ENCODE assay signal across 8 mouse cellular contexts in the genomic region with DNA sequence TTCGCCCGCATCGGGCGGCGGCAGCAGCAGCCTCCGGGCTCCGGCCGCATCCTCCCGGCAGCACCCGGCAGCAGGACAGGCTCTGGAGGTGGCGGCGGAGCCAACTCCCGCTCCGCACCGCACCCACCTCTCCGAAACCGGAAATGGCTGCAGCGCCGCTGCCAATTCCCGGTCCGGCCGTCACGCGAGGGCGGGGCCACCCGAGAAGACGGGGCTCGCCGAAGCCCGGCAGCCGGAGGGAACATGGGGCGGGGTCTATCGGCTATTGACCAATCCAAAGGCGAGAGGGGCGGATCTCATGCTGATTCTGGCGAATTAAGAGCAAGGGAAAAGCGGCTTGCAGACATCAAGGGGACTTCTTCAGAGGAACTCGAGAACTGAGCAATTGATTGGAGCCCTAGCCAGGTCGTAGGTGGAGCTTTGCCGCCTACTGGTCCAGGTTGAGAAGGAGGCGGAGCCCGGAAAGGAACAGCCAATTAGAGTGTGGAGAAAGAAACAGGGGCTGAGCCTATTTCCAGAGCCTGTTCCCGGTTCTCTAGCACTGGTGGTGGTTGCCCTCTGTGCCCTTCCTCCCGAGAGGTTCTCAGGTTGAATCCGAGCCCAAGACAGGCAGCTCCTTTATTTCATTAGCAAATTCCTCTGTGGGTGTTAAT. TPM values are rescaled to one million over a fixed set of nuclear protein-coding genes. Genes with fewer than 3 reads are reported as not detected.
DNase-seq lines count a peak whose midpoint lies in the region; ATAC-seq and TF ChIP-seq lines count a peak whose summit lies in the region.

A gene (minus strand): TSS at position 234 of the 653 bp plus-strand sequence.

- H3K9ac ChIP-seq in heart, embryonic 15.5 days = peak within 1 kb of the TSS; percentile 94
- H3K9ac ChIP-seq in liver, embryonic 14.5 days (replicated peaks) = peak within 1 kb of the TSS; percentile 81
- peak within 1 kb of the TSS; percentile 81 for H3K9ac ChIP-seq in neural tube, embryonic 11.5 days (ENCODE audit: low read length)
- peak within 1 kb of the TSS; percentile 98 for H3K9ac ChIP-seq in stomach, postnatal 0 days (ENCODE audit: low read length)

- peak within 1 kb of the TSS; percentile 88 for H3K27ac ChIP-seq in forebrain, embryonic 10.5 days
- H3K27ac ChIP-seq in heart, embryonic 15.5 days = peak within 1 kb of the TSS; percentile 88
- H3K27ac ChIP-seq in liver, embryonic 14.5 days = peak within 1 kb of the TSS; percentile 5; the same call in 1 of the 2 replicates
- 0 out of 2 replicates have a peak within 1 kb of the TSS, but pooled peaks have one; percentile 36 for H3K27ac ChIP-seq in neural tube, embryonic 11.5 days (ENCODE audit: low read depth, low read length)
- peak within 1 kb of the TSS; percentile 98 for H3K27ac ChIP-seq in stomach, postnatal 0 days (replicated peaks)

- no peaks in the 10 kb centered on the region for H3K36me3 ChIP-seq in forebrain, embryonic 10.5 days (replicated peaks)
- H3K36me3 ChIP-seq in heart, embryonic 15.5 days = no peaks in the 10 kb centered on the region
- H3K36me3 ChIP-seq in liver, embryonic 14.5 days (replicated peaks; ENCODE audit: control insufficient read depth, insufficient read depth, low read depth) = no peaks in the 10 kb centered on the region
- no peaks in the 10 kb centered on the region for H3K36me3 ChIP-seq in neural tube, embryonic 11.5 days (ENCODE audit: control insufficient read depth, insufficient read depth, low read length)
- no peaks in the 10 kb centered on the region for H3K36me3 ChIP-seq in stomach, postnatal 0 days (ENCODE audit: control insufficient read depth, insufficient read depth, low read length)

- peak; percentile 97 to 99 for DNase-seq in CD8-positive naive resting alpha-beta T cell, adult 2 months (ENCODE audit: low read depth in 2 of 2, low spot score in 2 of 2)
- peak; percentile 98 for DNase-seq in c-Kit-positive CD71-negative TER-119-negative erythroid progenitor cells, embryonic 14.5 days (ENCODE audit: low read depth)
- DNase-seq in forebrain, embryonic 10.5 days (ENCODE audit: extremely low spot score, low spot score) = peak; percentile 99
- DNase-seq in kidney, postnatal 25 days = peak; percentile 99 to 100
- DNase-seq in liver, embryonic 14.5 days (ENCODE audit: low read depth in 3 of 3, low spot score in 3 of 3) = peak; percentile 99
- peak; percentile 99 for DNase-seq in neural tube, embryonic 11.5 days (ENCODE audit: low spot score)
- DNase-seq in stomach, postnatal 0 days (ENCODE audit: low spot score) = peak; percentile 100

- peaks cover 23% of the 10 kb centered on the region for H3K4me1 ChIP-seq in forebrain, embryonic 10.5 days
- H3K4me1 ChIP-seq in heart, embryonic 15.5 days (replicated peaks) = peaks cover 14% of the 10 kb centered on the region
- H3K4me1 ChIP-seq in liver, embryonic 14.5 days (replicated peaks; ENCODE audit: control insufficient read depth in 2 of 2, insufficient read depth in 2 of 2, low read length in 1 of 2) = peaks cover 3 to 8% of the 10 kb centered on the region in 2 experiments; a peak in 3 of 4 replicates
- peaks cover 7% of the 10 kb centered on the region for H3K4me1 ChIP-seq in neural tube, embryonic 11.5 days (ENCODE audit: control insufficient read depth, insufficient read depth, low read length)
- no peaks in the 10 kb centered on the region; the same call in 1 of the 2 replicates for H3K4me1 ChIP-seq in stomach, postnatal 0 days (replicated peaks; ENCODE audit: control insufficient read depth, insufficient read depth)

- no peaks in the 10 kb centered on the region for H3K27me3 ChIP-seq in forebrain, embryonic 10.5 days (ENCODE audit: poor library complexity, severe bottlenecking)
- H3K27me3 ChIP-seq in heart, embryonic 15.5 days = no peaks in the 10 kb centered on the region
- no peaks in the 10 kb centered on the region for H3K27me3 ChIP-seq in liver, embryonic 14.5 days (ENCODE audit: control insufficient read depth, insufficient read depth, low read length)
- H3K27me3 ChIP-seq in neural tube, embryonic 11.5 days (ENCODE audit: control insufficient read depth, insufficient read depth, low read length) = no peaks in the 10 kb centered on the region
- H3K27me3 ChIP-seq in stomach, postnatal 0 days (ENCODE audit: control insufficient read depth, insufficient read depth, low read length) = no peaks in the 10 kb centered on the region

- peak; percentile 25; the same call in 1 of the 2 replicates for TF ChIP-seq CTCF in liver, embryonic 14.5 days (IDR thresholded peaks at IDR 0.05; ENCODE audit: low read depth)
- TF ChIP-seq CTCF in stomach, postnatal 0 days (IDR thresholded peaks at IDR 0.05; ENCODE audit: low read depth) = peak; percentile 48

- peak within 1 kb of the TSS; percentile 98 for H3K4me2 ChIP-seq in heart, embryonic 15.5 days
- peak within 1 kb of the TSS; percentile 84 for H3K4me2 ChIP-seq in liver, embryonic 14.5 days (ENCODE audit: low read depth)
- H3K4me2 ChIP-seq in neural tube, embryonic 11.5 days (ENCODE audit: low read depth) = peak within 1 kb of the TSS; percentile 99
- H3K4me2 ChIP-seq in stomach, postnatal 0 days (replicated peaks; ENCODE audit: low read depth) = peak within 1 kb of the TSS; percentile 94

- ATAC-seq in heart, embryonic 15.5 days (replicated peaks; ENCODE audit: insufficient number of reproducible peaks, insufficient read depth, low FRiP score, low read depth) = peak; percentile 97
- peak; percentile 97 for ATAC-seq in liver, embryonic 14.5 days (ENCODE audit: insufficient read depth)
- ATAC-seq in neural tube, embryonic 11.5 days (ENCODE audit: insufficient read depth, low FRiP score, low TSS enrichment) = peak; percentile 99
- peak; percentile 99 for ATAC-seq in stomach, postnatal 0 days (ENCODE audit: low FRiP score, low TSS enrichment)

- H3K4me3 ChIP-seq in forebrain, embryonic 10.5 days = peak within 1 kb of the TSS; percentile 98
- peak within 1 kb of the TSS; percentile 87 for H3K4me3 ChIP-seq in heart, embryonic 15.5 days
- peak within 1 kb of the TSS; percentile 84 to 89 for H3K4me3 ChIP-seq in liver, embryonic 14.5 days (ENCODE audit: insufficient read depth in 1 of 2, low read depth in 2 of 2, low read length in 2 of 2)
- peak within 1 kb of the TSS; percentile 97 for H3K4me3 ChIP-seq in neural tube, embryonic 11.5 days (ENCODE audit: low read depth, low read length)
- H3K4me3 ChIP-seq in stomach, postnatal 0 days (ENCODE audit: low read depth, low read length) = peak within 1 kb of the TSS; percentile 99

- no peaks in the 10 kb centered on the region for H3K9me3 ChIP-seq in forebrain, embryonic 10.5 days
- H3K9me3 ChIP-seq in heart, embryonic 15.5 days (replicated peaks) = no peaks in the 10 kb centered on the region
- no peaks in the 10 kb centered on the region for H3K9me3 ChIP-seq in liver, embryonic 14.5 days (ENCODE audit: control insufficient read depth, low read length)
- no peaks in the 10 kb centered on the region for H3K9me3 ChIP-seq in neural tube, embryonic 11.5 days (ENCODE audit: control insufficient read depth, low read length)
- H3K9me3 ChIP-seq in stomach, postnatal 0 days (ENCODE audit: control insufficient read depth, low read length) = no peaks in the 10 kb centered on the region

- no peak for TF ChIP-seq EP300 in liver, embryonic 14.5 days (IDR thresholded peaks at IDR 0.05; ENCODE audit: low read depth)
- TF ChIP-seq EP300 in stomach, postnatal 0 days (optimal IDR thresholded peaks at IDR 0.05) = no peak

- under 1% methylated on average over 45 of the region's 45 CpGs for WGBS in forebrain, embryonic 10.5 days
- WGBS in heart, embryonic 15.5 days = under 1% methylated on average over 45 of the region's 45 CpGs
- WGBS in liver, embryonic 14.5 days (ENCODE audit: insufficient replicate concordance) = under 1% methylated on average over 45 of the region's 45 CpGs
- WGBS in neural tube, embryonic 11.5 days = under 1% methylated on average over 39 of the region's 45 CpGs
- WGBS in stomach, postnatal 0 days = under 1% methylated on average over 45 of the region's 45 CpGs

RNA-seq across cellular contexts. Expression of the gene that starts here (rescaled TPM):
- polyA plus RNA-seq in forebrain, embryonic 10.5 days (2016; fragmentation: Nextera tagmentation; extraction: Ambion mirVana) = 51.4 and 56.1 TPM in 2 replicates
- 62.8 and 66.7 TPM in 2 replicates for polyA plus RNA-seq in heart, embryonic 15.5 days (2015; fragmentation: Nextera tagmentation; extraction: Ambion mirVana)
- 4.6 and 8.0 TPM in 2 replicates for polyA plus RNA-seq in liver, embryonic 14.5 days (2012; rRNA removed)
- polyA plus RNA-seq in liver, embryonic 14.5 days (2014; fragmentation: Nextera tagmentation; extraction: Ambion mirVana) = 28.2 TPM in 2 replicates
- 55.5 and 70.0 TPM in 2 replicates for polyA plus RNA-seq in neural tube, embryonic 11.5 days (2014; fragmentation: Nextera tagmentation; extraction: Ambion mirVana)
- 201 and 204 TPM in 2 replicates for polyA plus RNA-seq in stomach, postnatal 0 days (2015; fragmentation: Nextera tagmentation; extraction: Ambion mirVana)

Comparison
In these comparisons a context has a peak if more than half of its experiments do, and no peak if none do; other contexts are left out.
1. Peak in every context shown above with its lines: DNase-seq, ATAC-seq, H3K4me3 ChIP-seq and H3K27ac ChIP-seq.
2. H3K27ac ChIP-seq: peak in every context shown above with its lines; median percentile 98 in stomach, postnatal 0 days; 88 in forebrain, embryonic 10.5 days; 88 in heart, embryonic 15.5 days; 36 in neural tube, embryonic 11.5 days; 5 in liver, embryonic 14.5 days.